Comparison of ENCODE assay signal across 13 mouse cellular contexts in genomic region chrX:12860168-12860567, GRCm38 (mm10).
DNase-seq lines count a peak whose midpoint lies in the region; ATAC-seq and TF ChIP-seq lines count a peak whose summit lies in the region.
"Had no signal": no experiment of that assay in that cellular context is flagged by ENCODE, and none has a peak within 500 bp of the region (broad histone marks: within the 10 kb centered on the region; RNA-seq: fewer than 3 reads in every experiment).

No protein-coding gene starts in this region.

- H3K4me2 ChIP-seq in heart, embryonic 13.5 days: no peak overlapping the region
- no peak overlapping the region for H3K4me2 ChIP-seq in CH12.LX (ENCODE audit: insufficient read depth, low read depth, poor library complexity, severe bottlenecking)
- H3K4me2 ChIP-seq in kidney, embryonic 16.5 days (replicated peaks; ENCODE audit: low read depth, low read length): no peak overlapping the region
- H3K4me2 ChIP-seq: hindbrain, embryonic 15.5 days; limb, embryonic 15.5 days had no signal

- peak; percentile 10 for TF ChIP-seq RAD21 in CH12.LX (IDR thresholded peaks at IDR 0.05; ENCODE audit: low read depth, low read length)

- H3K4me1 ChIP-seq in heart, embryonic 13.5 days: peaks cover 23% of the 10 kb centered on the region
- peaks cover 10 to 30% of the 10 kb centered on the region in 2 experiments for H3K4me1 ChIP-seq in CH12.LX (ENCODE audit: control insufficient read depth in 1 of 2, insufficient read depth in 2 of 2)
- no peaks in the 10 kb centered on the region for H3K4me1 ChIP-seq in kidney, embryonic 16.5 days (ENCODE audit: insufficient read depth, low read length)
- H3K4me1 ChIP-seq: limb, embryonic 15.5 days had no signal

- peak in 1 of 2 experiments; percentile 24; a peak in 1 of 4 replicates for TF ChIP-seq CTCF in CH12.LX (conservative IDR thresholded peaks at IDR 0.05 in 1 of 2, IDR thresholded peaks at IDR 0.05 in 1 of 2; ENCODE audit: low read depth in 2 of 2, low read length in 2 of 2)

- intact Hi-C loops in left cerebral cortex, postnatal 4 days (cut with DNase I): no loop called here

- H3K36me3 ChIP-seq in heart, embryonic 13.5 days: no peaks in the 10 kb centered on the region
- H3K36me3 ChIP-seq in CH12.LX (replicated peaks in 1 of 2; ENCODE audit: control insufficient read depth in 1 of 2, insufficient read depth in 1 of 2, low read length in 1 of 2): no peaks in the 10 kb centered on the region
- H3K36me3 ChIP-seq in kidney, embryonic 16.5 days (ENCODE audit: insufficient read depth, low read length): no peaks in the 10 kb centered on the region
- H3K36me3 ChIP-seq: hindbrain, embryonic 15.5 days; limb, embryonic 15.5 days had no signal

- dilution Hi-C loops in CH12.LX (cut with MboI; ENCODE audit: extremely low pct_ligation_motif_present, extremely low pct_unique_long_range_greater_than_20kb, low sequenced_read_pairs): no loop called here

- no peak overlapping the region for H3K9ac ChIP-seq in heart, embryonic 13.5 days
- no peak overlapping the region for H3K9ac ChIP-seq in CH12.LX (ENCODE audit: insufficient read depth, low read depth)
- H3K9ac ChIP-seq in kidney, embryonic 16.5 days (replicated peaks; ENCODE audit: low read length): no peak overlapping the region
- H3K9ac ChIP-seq: hindbrain, embryonic 15.5 days; limb, embryonic 15.5 days had no signal

- DNase-seq in heart, adult 9 months (ENCODE audit: low spot score in 2 of 2): no peak
- DNase-seq in CH12.LX (ENCODE audit: extremely low read depth) (no peak), R1 (ENCODE audit: low read depth, low spot score) (peak; percentile 72)
- no peak for DNase-seq in left cerebral cortex, postnatal 4 days
- no peak for DNase-seq in right cerebral cortex, postnatal 25 days
- DNase-seq: cerebellum, adult 18-20 months; thymus, postnatal 36 days had no signal

- H3K4me3 ChIP-seq in heart, embryonic 13.5 days: no peak overlapping the region
- no peak overlapping the region for H3K4me3 ChIP-seq in CH12.LX (replicated peaks in 1 of 3; ENCODE audit: low read depth in 2 of 3, low read length in 2 of 3, poor library complexity in 1 of 3)
- H3K4me3 ChIP-seq in kidney, embryonic 16.5 days (ENCODE audit: low read length): no peak overlapping the region
- H3K4me3 ChIP-seq: hindbrain, embryonic 15.5 days; limb, embryonic 15.5 days; myocyte had no signal

- H3K27ac ChIP-seq in heart, embryonic 13.5 days (replicated peaks): peak overlapping the region; percentile 84
- no peak overlapping the region for H3K27ac ChIP-seq in CH12.LX (ENCODE audit: insufficient read depth, low read depth)
- H3K27ac ChIP-seq in kidney, embryonic 16.5 days (ENCODE audit: low read length): no peak overlapping the region
- H3K27ac ChIP-seq: limb, embryonic 15.5 days had no signal

- no peaks in the 10 kb centered on the region for H3K79me2 ChIP-seq in CH12.LX (replicated peaks; ENCODE audit: control insufficient read depth, extremely low read depth, insufficient read depth, poor library complexity, severe bottlenecking)

- no peaks in the 10 kb centered on the region; the same call in 1 of the 2 replicates for H3K27me3 ChIP-seq in heart, embryonic 13.5 days (replicated peaks)
- H3K27me3 ChIP-seq in CH12.LX (replicated peaks): no peaks in the 10 kb centered on the region
- no peaks in the 10 kb centered on the region; the same call in 1 of the 2 replicates for H3K27me3 ChIP-seq in kidney, embryonic 16.5 days (ENCODE audit: insufficient read depth, low read length)
- H3K27me3 ChIP-seq: hindbrain, embryonic 15.5 days; limb, embryonic 15.5 days had no signal

- WGBS in heart, embryonic 13.5 days: 48% methylated on average over 6 of the region's 6 CpGs
- 70% methylated on average over 6 of the region's 6 CpGs for WGBS in kidney, embryonic 16.5 days

- in situ Hi-C loops in CH12.LX (cut with MboI; ENCODE audit: low pct_ligation_motif_present, low pct_unique_long_range_greater_than_20kb, low sequenced_read_pairs): no loop called here

- no peak for TF ChIP-seq POLR2A in CH12.LX (IDR thresholded peaks at IDR 0.05; ENCODE audit: low read depth, low read length)

- no peak for TF ChIP-seq EP300 in CH12.LX (IDR thresholded peaks at IDR 0.05; ENCODE audit: low read length)

- no peak for ATAC-seq in heart, embryonic 13.5 days (ENCODE audit: extremely low read depth, insufficient number of reproducible peaks, low FRiP score, low TSS enrichment)
- ATAC-seq in kidney, embryonic 16.5 days (ENCODE audit: low FRiP score, low TSS enrichment): peak; percentile 49; the same call in 1 of the 2 replicates
- no peak for ATAC-seq in cerebellum, adult (ENCODE audit: insufficient number of reproducible peaks, low FRiP score, low TSS enrichment)

- no peaks in the 10 kb centered on the region for H3K9me3 ChIP-seq in heart, embryonic 13.5 days
- H3K9me3 ChIP-seq in CH12.LX (replicated peaks; ENCODE audit: low read length): no peaks in the 10 kb centered on the region
- H3K9me3 ChIP-seq in kidney, embryonic 16.5 days (ENCODE audit: low read length): no peaks in the 10 kb centered on the region
- H3K9me3 ChIP-seq: hindbrain, embryonic 15.5 days; limb, embryonic 15.5 days had no signal

TF ChIP-seq in CH12.LX, 34 proteins besides CTCF, POLR2A, EP300 and RAD21:
- TF ChIP-seq IRF4 (IDR thresholded peaks at IDR 0.05; ENCODE audit: low read depth, low read length) (no peak), ZKSCAN1 (IDR thresholded peaks at IDR 0.05; ENCODE audit: borderline replicate concordance, low read depth, low read length) (no peak)
